Mouse (Mus musculus): Measurements from ENCODE around the gene Fgd5.

DNA sequence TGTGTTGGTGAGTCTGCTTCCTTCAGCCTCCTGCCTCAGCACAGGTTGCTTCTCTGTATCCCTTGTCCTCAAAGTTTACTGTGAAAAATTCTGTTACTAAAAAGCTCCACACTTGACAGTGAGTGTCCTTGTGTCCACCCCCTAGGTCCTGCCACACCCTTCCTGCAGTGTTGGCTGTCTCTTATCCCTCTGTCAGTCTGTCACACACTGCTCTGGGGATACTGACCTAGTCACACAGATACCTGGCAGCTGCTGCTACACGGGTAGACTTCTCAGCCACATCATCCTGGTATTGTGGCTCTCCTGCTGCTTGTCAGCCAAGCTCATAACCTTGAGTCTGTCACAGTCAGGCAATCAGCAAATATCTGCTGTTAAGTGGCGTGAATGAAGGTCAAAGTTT, 14.1 kb downstream of the Fgd5 start:
- no peak for TF ChIP-seq CTCF (IDR thresholded peaks at IDR 0.05; ENCODE audit: borderline replicate concordance, extremely low read depth, insufficient read depth, insufficient read length)
- TF ChIP-seq POLR2A (IDR thresholded peaks at IDR 0.05; ENCODE audit: borderline replicate concordance, extremely low read depth, insufficient read depth, insufficient read length, poor library complexity, severe bottlenecking): no peak

Data from brain, embryonic 14.5 days (tissue).